Mouse (Mus musculus) spleen, postnatal 4 days (tissue): Measurements from ENCODE around the gene Cln5.

Source experiments
- DNase-seq, 2 experiments: peaks; one replicate each; pipeline ENCODE4 v3.0.0; 2022; ENCODE audit warnings: low spot score in 2 of 2

Cln5 gene

DNA sequence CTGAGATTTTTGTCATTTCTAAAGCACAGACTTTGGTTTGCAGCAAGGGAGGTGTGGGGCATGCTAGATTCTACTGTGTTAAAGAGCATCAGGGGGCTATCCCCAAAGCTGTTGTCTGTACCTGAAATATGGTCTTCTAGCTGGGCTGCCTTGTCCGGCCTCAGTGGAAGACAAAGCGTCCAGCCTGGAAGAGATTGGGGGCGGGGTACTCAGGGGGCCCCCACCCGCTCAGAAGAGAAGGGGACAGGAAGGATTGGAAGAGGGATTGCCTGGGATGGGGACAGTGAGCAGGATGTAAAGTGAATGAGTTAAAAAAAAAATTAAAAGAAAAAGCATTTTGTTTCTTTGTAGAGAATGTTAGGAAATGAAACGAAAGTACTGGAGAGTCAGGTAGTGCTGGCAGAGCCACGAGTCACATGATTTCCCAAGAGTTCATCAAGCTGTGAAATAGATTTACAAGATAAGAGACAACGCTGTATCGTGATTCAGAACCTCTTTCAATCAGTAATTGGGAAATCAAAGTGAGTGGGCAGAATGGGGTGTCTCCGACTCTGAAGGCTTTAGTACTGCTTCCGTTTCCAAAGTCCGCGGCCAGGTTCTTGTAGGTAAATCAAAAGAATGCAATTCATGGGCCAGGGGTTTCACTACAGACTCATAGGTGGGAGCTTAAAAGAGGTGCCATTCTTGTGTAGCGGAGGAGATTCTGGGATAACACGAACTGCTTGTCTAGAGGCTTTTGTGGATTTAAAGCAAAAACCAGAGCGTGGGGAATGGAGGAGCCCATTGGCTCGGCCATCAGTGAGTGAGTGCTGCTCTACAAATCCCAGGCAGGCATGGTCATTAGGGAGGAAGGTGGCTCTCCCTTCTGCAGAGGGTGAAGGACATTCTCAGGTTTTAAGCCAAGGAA lies 8.2 kb downstream of the Cln5 start:
- DNase-seq, result peak in 1 of 2 experiments; percentile 42

DNA sequence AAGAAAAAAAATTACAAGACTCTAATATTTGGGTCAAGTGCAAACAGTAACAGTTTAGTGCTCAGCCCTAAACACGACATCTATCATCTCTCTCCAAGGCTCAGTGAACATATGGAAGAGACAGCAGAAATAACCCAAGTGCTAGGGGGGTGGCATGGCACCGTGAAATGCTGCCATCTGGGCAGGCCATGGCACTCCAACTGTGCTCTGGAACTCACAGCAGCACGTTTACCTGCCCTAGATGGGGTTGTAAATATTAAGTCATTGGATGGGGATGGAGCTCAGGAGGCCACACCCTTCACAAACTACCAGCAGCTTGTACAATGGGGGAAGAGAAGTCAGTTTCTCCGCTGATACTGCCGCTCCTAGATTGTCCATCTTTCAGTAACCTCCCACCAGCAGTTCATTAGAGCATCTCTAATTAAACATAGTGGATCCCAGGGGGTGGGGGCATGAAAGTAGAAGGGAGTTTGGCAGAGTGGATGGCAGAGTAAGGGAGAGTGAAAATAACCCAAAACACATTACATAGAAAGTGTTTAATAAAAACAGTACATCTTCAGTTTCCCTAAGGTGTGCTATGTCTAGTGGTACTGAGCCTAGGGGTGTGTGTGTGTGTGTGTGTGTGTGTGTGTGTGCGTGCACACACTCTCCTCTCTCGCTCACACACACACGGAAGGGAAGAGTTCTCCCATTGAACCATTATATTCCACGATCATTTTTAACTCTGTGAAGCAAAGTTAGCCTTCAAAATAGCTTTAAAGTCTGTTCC lies 9.4 kb downstream of the Cln5 start:
- peak in 1 of 2 experiments; percentile 47 for DNase-seq

DNA sequence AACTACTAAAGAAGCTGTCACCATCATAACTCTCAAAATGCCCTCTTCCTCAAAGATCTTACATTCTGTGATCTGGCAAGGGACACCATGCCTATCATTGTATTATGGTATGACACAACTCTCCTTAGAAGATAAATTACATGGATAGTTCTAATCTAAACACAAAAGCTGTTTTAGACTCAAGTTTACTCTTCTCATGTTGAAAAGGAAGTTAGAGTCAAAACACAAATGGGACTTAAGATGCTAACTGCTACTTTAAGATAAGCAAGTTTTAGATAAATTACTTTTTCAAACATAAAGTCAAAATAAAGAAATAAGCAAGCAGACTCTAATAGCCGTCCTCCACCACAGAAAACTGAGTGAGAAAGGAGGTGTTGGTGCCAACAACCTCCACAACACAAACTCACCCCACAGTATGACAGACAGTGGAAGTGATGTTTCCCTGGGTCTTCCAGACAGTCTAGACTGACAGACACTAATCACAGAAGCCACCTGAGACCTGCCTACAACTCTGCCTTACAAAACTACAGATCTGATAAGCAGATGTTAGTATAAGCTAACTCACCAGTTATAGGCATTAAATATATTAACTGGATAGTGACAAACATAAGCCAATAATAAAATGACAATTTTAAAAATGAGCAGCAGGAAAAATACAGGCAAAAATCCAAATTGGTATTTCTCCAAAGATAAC lies 16.0 kb downstream of the Cln5 start:
- DNase-seq, result no peak

DNA sequence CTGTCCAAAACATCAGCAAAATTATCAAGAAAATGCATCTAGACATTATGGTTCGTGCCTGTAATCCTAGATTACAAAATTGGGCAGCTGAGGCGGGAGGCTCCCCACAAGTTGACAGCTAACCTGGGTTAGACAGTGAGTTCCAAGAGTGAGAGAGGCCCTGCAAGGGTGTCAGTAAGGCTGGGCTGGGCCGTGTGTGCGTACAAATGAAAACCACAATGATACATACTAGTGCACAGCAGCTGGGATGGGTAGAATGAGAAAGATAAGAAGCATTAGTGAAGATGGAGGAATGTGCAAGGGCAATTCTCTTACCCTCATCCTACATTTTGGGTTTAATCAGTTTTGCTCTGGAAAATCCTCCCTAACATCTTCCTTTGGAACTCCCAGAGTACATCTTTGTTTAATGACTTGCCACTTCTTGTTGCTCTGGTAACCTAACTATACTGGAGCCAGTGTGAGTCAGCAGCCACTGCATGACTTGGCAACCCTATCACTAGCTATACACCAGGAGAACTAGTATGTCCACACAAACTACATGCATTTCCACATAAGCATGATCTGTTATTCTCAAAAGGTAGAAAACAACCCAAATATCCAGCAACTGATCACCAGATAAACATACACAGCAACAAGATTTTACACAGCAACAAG lies 16.8 kb downstream of the Cln5 start:
- no peak for DNase-seq

DNA sequence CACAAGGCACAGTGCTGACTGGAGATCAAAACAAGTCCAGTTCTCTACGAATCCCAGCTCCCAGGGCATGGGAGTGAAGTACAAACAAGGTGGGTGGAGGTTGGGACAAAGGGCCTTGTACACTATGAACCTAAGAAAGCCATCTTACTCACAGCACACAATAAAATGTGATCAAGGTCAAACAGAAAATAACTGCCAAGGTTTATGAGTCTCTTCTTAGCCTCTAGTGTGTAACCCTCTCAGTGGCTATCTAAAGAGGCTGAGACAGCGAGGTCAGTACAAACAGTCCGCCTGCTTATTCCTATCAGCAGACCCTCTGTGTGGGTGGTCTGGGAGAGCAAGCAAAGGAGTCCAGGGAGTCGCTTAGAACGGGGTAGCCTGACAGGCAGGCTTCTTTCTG lies 17.8 kb downstream of the Cln5 start:
- no peak for DNase-seq

DNA sequence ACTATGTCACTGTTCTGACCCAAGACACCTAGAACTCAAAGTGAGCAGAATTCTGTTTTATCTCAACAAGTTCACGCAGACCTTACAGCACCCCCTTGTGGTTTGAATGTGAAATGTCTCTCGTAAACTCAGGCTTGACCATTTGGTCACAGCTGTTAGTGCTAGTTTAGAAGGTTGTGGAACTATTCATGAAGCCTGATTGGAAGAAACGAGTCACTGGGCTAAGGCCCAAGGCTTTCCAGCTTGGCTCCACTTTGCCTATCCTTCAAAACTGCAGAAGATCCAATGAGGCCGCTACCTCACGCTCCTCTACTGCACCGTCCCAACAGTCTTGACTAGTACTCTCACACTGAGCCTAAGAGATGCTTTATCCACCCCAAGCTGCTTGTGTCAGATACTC lies 18.6 kb downstream of the Cln5 start:
- DNase-seq, result peak in 1 of 2 experiments; percentile 55

DNA sequence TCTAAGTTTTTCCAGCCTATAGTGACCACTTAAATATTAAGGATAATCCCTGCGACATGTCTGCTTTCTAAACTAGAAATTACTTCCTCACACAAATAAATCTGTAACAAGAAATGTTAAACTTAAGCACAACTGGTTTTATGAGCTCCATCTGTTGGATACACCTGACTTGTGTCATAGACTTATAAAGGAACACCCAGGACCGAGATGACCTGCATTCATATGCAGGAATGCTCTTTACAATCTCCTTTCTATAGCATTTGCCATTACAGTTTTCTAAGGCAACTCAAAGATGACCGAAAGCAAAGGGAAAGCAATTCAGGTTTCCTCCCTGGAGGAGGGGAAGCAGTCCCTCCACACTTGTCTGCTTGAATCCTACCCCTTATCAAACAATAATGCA lies 23.2 kb downstream of the Cln5 start:
- no peak for DNase-seq

DNA sequence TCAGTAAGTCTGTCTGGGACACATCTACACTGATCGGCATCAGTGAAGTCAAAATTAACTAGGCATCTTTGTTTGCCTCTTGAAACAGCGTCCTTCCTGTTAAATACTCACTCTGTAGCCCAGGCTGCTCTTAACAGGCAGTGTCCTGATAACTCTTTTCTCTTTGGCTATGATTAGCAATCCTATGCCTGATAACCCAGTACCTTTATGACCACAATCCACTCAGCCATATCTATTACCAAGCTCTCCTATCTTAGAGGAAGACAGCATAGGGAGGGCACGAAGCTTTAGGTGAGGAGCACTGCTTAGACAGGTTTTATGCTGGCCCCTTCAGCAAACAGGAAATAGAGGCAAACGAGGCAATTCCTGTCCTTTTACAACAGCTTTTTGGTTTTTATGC lies 23.7 kb downstream of the Cln5 start:
- no peak for DNase-seq

DNA sequence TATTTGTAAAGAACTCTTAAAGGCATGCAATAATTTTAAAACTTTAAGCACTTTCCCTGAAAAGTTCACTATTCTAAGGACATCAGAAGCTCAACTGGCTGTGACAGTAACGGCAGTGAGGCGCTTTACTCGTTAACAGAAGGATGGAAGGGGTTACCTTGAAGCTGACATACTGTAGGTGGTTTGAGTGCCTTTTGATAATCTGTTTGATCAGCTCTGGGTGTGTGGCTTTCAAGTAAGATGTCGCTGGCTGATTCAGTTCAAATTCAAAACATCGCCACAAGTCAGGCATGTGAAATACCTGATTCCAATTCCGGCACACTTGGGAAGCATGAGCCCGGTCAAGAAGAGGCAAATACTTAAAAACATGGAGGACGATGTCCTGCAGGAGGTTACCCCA lies 25.0 kb downstream of the Cln5 start:
- DNase-seq, result no peak

DNA sequence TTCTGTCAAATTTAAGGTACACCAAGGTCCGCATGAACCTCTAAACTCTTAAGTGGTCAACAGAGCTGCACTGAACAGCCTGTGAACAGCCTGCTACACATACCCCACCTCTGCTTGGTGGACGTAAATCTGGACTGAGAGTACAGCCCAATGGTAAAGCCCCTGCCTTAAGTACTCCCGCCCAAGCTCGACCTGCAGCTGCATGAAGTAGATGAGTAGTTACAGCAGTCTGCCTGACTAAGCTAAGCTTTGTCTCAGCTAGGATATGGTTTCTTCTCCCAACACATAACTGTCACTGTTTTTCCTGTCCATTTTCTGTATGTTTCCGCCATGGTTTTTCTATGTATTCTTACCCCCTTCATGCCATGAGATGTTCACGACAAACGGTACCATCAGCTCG lies 25.8 kb downstream of the Cln5 start:
- no peak for DNase-seq

DNA sequence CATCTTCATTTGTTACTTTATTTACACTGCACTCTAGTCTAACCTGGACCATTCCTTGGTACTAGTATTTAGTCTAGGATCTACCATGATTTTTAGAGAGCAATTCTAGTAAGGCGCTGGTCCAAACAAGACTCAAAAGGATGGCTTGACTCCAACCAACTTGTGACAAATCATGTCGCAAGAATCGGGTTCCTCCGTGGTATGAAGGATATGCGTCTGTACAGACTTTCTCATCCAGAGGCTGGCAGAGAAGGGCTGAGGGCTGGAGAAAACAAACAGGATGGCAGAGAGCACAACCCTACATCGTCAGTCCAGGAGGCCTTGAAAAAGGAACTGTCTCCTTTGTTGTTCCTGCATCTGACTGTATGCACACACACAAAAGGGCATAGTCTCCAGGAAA lies 26.6 kb downstream of the Cln5 start:
- DNase-seq, result no peak

DNA sequence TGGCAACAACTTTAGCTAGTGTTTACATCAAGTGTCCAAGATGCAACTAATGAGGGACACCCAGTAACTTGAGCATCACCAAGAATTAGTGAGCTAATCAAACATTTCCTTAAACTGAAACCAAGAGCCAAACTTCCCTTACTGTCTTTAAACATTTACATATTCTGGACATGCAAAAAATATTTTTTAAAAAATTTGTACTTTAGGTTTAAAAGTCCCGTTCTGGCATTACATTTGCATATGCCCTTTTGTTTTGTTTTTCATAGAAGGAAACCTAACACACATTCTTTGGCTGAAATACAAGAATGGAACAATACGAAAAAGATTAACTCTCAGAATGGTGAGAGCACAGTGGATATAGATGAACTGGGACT lies 28.2 kb downstream of the Cln5 start:
- no peak for DNase-seq

DNA sequence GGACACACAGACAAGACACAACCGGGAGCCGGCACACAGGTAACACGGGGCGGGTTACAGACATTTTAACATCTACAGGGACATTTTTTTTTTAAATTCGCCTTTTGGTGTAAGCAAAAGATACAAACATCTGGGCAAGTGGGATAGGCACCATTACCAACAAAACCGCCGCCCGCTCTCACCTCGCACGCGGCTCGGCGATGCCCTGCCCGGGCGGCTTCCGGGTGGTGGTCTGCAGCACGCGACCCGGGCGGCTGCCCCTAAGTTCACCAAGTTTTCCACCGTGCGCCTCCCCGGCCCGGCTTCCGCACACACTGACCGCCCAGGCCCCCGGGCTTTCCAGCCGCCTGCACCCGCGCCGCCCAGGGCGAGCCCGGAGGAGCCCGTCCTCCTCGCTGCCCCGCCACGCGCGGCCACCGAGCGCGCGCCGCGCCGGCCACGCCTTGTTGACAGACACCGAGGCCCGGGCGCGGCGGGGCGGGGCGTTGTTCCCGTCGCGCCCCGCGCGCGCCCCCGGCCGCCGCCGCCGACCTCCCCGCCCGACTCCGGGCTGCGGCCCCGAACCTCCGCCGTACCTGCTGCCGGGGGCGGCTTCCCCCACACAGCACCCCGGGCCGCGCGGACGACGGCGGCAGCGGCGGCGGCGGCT lies 28.7 kb downstream of the Cln5 start:
- DNase-seq, result peak; percentile 88 to 95

DNA sequence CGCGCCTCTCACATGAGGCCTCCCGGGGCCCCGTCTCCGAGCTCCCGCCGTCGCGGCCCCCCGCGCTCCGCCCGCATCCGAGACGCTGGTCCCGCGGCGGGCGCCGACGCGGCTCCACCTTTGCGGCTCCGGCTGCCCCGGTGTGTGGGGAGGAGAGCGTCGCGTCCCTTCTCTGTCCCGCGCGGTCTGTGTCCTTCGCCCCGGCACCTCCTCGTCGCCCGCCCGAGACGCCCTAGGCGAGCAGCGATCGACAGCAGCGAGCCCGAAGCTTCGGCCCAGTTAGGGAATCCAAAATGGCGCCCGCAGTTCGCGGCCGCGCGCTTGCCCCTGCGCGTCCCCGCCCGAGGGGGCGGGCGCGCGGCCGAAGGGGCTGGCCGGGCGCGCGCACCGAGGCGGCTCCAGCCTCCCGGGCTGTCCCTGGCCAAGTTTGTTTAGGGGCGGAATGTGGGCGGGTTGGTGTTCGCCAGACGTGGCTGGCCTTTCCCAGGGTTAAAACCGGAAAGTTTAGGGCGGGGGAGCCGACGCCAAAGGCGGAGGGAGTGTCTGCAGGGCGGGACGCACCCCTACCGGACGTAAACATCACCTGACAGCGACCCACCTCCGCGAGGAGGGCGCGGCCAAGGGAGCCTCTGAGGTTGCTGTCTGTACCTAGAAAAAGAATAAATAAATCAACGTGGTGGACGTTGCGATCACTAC lies 29.4 kb downstream of the Cln5 start, which contains the start of gene Fbxl3:
Fbxl3 (minus strand) TSS at position 329 of the 696 bp plus-strand sequence.
- DNase-seq, result peak; percentile 85 to 92

DNA sequence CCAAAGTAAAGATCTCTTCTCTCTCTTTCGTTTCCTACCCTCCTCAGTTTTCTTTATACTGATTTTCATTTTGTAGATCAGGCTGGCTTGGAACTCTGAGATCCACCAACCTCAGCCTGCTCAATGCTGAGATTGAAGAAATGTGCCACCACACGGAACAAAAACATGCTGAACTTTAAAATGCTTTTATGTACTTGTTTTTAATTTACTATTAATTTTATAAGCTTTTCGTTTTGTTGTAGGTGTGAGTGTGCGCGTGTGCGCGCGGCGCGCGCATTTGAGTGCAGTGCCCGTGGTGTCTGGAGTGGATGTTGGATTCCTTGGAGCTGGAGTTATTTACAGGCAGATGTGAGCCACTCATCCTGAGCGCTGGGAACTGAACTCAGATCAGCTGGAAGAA lies 30.3 kb downstream of the Cln5 start:
- no peak for DNase-seq

DNA sequence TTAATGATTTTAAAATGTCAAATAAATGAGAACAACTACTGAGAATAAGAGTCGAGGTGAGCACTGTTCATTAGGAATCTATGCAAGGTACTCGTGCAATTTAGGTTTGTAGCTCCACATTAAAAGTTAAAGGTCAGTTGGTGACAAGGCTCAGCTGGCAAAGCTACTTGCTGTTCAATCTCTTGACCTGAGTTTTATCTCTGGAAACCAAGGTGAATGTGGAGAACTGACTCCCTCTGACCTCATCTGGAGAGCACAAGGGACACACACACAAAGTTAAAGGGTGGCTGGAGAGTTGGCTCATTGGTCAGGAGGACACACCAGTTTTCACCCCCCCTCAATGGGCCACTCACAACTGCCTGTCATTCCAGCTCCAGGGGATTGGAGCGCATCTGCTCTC lies 31.2 kb downstream of the Cln5 start:
- no peak for DNase-seq

DNA sequence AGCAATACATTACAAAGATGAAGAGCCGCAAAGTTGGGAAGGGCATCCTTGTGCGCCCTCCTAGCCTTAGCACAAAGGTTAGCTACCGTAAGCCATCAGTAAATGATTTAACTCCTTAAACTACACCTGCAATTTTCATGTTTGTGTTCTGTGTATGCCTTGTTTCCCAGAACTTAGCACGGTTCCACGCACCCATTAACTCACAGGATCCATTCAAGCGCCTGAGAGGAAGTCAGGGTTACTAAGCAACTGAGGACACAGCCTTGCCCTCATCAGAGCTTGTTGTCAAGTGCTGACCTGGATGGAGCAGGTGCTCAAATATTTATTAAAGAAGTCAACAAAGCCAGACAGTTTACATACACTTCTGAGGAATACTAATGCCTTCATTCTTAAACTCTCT lies 32.2 kb downstream of the Cln5 start:
- no peak for DNase-seq

DNA sequence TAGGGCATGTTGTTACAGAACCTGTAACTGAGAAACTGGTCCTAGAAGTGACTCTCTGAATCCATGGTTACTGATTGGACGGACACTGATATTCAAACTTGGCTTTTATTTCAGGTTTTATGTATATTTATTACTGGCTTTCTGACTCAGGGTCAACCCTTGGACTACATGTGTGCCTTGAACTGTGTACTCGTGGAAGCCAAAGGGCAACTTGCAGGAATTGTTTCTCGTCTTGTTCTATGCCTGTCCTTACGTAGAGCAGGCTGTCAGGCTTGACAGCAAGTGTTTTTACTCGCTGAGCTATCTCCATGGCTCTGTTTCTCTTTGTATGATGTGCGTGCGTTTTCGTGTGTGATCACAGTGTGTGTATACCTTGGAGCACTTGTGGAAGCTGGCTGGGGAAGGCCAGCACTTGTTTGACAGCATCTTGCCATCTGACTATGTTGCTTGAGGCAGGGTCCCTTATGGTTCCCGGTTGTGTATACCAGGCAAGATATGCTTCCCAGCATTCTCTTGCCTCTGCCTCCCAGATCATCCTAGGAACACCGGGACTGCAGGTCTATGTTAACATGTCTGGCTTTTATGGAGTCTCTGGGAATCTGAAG lies 32.8 kb downstream of the Cln5 start:
- no peak for DNase-seq

DNA sequence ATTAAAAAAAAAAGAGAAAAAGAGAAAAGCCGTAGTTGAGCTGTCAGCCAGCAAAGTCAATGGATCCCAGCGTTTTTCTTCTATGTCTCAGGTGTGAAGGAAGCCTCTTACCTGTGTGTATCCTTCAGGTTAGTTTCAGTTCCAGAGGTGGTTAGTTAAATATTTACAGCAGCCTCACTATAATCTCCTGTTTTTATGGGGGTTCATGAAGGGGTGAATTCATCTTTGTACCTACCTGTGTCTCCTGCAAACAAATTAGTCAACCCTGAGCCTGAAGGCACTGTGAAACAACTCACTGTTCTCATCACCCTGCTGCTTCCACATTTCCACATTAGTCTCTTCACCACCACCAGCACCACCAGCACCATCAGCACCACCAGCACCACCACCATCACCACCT lies 36.3 kb downstream of the Cln5 start:
- DNase-seq, result no peak

DNA sequence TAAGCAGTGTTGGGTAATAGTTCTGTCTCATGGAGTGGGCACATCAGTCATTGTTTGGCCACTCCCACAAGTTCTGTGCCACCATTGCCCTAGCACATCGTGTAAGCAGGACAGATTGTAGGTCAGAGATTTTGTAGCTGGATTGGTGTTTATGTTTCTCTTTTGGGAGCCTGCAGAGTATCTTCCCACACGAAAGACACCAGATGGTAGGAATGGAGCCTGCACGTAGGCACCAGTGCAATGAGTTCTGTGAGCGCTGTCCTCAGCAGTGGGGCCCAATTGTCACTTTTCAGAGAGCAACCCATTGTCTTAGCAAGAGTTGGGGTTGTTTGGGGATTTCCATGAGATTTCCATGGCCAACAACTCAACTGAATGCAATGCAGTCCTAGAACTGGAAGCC lies 40.0 kb downstream of the Cln5 start:
- no peak for DNase-seq
